Mouse (Mus musculus) heart, adult 2 months (tissue): ENCODE results near the gene Akap17b. TPM values are rescaled to one million over a fixed set of nuclear protein-coding genes. Genes with fewer than 3 reads are reported as not detected.

Experiments
- DNase-seq, 2 experiments: peaks; one replicate each; pipeline ENCODE4 v3.0.0; 2021
- H3K27ac ChIP-seq: fragments of 200-600 bp; 2 replicates; pipeline ENCODE4 v1.8.1; 2022
- H3K27me3 ChIP-seq: fragments of 200-500 bp; 2 replicates; pipeline ENCODE4 v1.6.1; 2012; ENCODE audit warnings: mild to moderate bottlenecking, low read length, inconsistent platforms, mixed read lengths; ENCODE audit not compliant: control insufficient read depth, insufficient read depth
- H3K36me3 ChIP-seq: fragments of 200-500 bp; 2 replicates; pipeline ENCODE4 v1.6.1; 2012; ENCODE audit warnings: low read length, inconsistent platforms; ENCODE audit not compliant: control insufficient read depth, insufficient read depth
- H3K4me1 ChIP-seq: fragments of 200-500 bp; 2 replicates; pipeline ENCODE4 v1.6.1; 2011; ENCODE audit warnings: low read length; ENCODE audit not compliant: control insufficient read depth, insufficient read depth
- H3K4me3 ChIP-seq: fragments of 200-600 bp; 2 replicates; pipeline ENCODE4 v1.8.1; 2022
- H3K79me2 ChIP-seq: fragments of 200-500 bp; replicated peaks from 2 replicates; pipeline ENCODE4 v1.6.1; 2012; ENCODE audit warnings: mild to moderate bottlenecking, inconsistent platforms, low read length, moderate library complexity, mixed read lengths; ENCODE audit not compliant: control insufficient read depth, insufficient read depth
- H3K9ac ChIP-seq: fragments of 200-500 bp; 2 replicates; pipeline ENCODE4 v1.6.1; 2012; ENCODE audit warnings: low read depth, mild to moderate bottlenecking, control low read depth, inconsistent platforms, low read length, mixed read lengths
- CTCF ChIP-seq: fragments of 200-600 bp; IDR thresholded peaks from 2 replicates; pipeline ENCODE4 v1.8.1; 2022; ENCODE audit warnings: antibody characterized with exemption, mild to moderate bottlenecking, moderate library complexity
- EP300 ChIP-seq: fragments of 200-500 bp; IDR thresholded peaks from 2 replicates; pipeline ENCODE4 v1.6.1; 2011; ENCODE audit warnings: low read depth, low read length, control low read depth; ENCODE audit not compliant: insufficient read depth
- POLR2A ChIP-seq: fragments of 200-500 bp; IDR thresholded peaks from 2 replicates; pipeline ENCODE4 v1.6.1; 2011; ENCODE audit warnings: mild to moderate bottlenecking, low read depth, low read length, control low read depth; ENCODE audit not compliant: insufficient read depth
- WGBS: fragments of 180-500 bp; shearing (Covaris S2); methylation state at CpG from one replicate; pipeline ENCODE4 v1.1.7; 2018; 5-methylcytosine and 5-hydroxymethylcytosine counted together
- intact Hi-C: fragments of 180-260 bp; cut with DNase I; formaldehyde crosslinking; loops from one replicate; pipeline ENCODE4 v1.15.1; 2025
- polyA plus RNA-seq: library from polyadenylated mRNA; depleted of rRNA; stranded (reverse); fragments of >200 nt; gene quantifications from 2 replicates; pipeline ENCODE4 v1.2.3, GENCODE M21; 2012; rRNA removed
- total RNA-seq, 2 experiments: library from RNA; stranded (reverse); gene quantifications; 2 replicates each; pipeline ENCODE4 v1.2.3; 2021

Akap17b gene
- total and polyA plus RNA-seq, 3 experiments = 0.45 to 2.5 (median 2.4) TPM

GRCm38 (mm10) chrX:36560170-36560569 lies 85.0 kb downstream of the Akap17b start:
- Histone ChIP-seq H3K79me2 (no peaks in the 10 kb centered on the region), H3K27ac (no peak overlapping the region), H3K4me3 (no peak overlapping the region), H3K9ac (no peak overlapping the region), H3K36me3 (no peaks in the 10 kb centered on the region), H3K4me1 (no peaks in the 10 kb centered on the region), H3K27me3 (no peaks in the 10 kb centered on the region)
- intact Hi-C loops = loop anchor here (2.0 kb wide), 1 partner anchor 53 kb away; no protein-coding TSS in a partner anchor
- TF ChIP-seq POLR2A (no peak), EP300 (no peak), CTCF (no peak)
- WGBS = 69% methylated on average over 4 of the region's 4 CpGs
- DNase-seq = no peak

Other genes starting within 250 kb of the Akap17b start
- gene Gm6268, start 244.1 kb downstream of the Akap17b start, total RNA-seq = not detected
- gene Gm6268, start 244.1 kb downstream of the Akap17b start, polyA plus RNA-seq = not detected in 2 replicates
- gene Gm14569, start 153.6 kb downstream of the Akap17b start, total RNA-seq = not detected
- gene Gm14569, start 153.6 kb downstream of the Akap17b start, polyA plus RNA-seq = not detected in 2 replicates
- gene Pgrmc1, start 47.2 kb downstream of the Akap17b start, total RNA-seq = 10 to 100 TPM; 20.9 to 21.9 TPM
- 15.0 and 19.3 TPM in 2 replicates for gene Pgrmc1, start 47.2 kb downstream of the Akap17b start, polyA plus RNA-seq
- gene Slc25a43, start 98.3 kb upstream of the Akap17b start, total RNA-seq = not detected
- gene Slc25a43, start 98.3 kb upstream of the Akap17b start, polyA plus RNA-seq = 0.37 and 0.59 TPM in 2 replicates
- 100 to 1,000 TPM; 352 to 447 TPM for gene Slc25a5, start 150.3 kb upstream of the Akap17b start, total RNA-seq
- 425 and 550 TPM in 2 replicates for gene Slc25a5, start 150.3 kb upstream of the Akap17b start, polyA plus RNA-seq
- 10 to 100 TPM; 62.6 to 76.5 TPM for gene Ube2a, start 228.5 kb upstream of the Akap17b start, total RNA-seq
- 39.4 and 65.7 TPM in 2 replicates for gene Ube2a, start 228.5 kb upstream of the Akap17b start, polyA plus RNA-seq
- 10 to 100 TPM; 15.7 to 17.4 TPM for gene C330007P06Rik, start 228.7 kb upstream of the Akap17b start, total RNA-seq
- gene C330007P06Rik, start 228.7 kb upstream of the Akap17b start, polyA plus RNA-seq = 7.4 and 9.7 TPM in 2 replicates